Mouse (Mus musculus) kidney, adult 2 months (tissue): Measurements from ENCODE around the gene Zmpste24. TPM values are rescaled to one million over a fixed set of nuclear protein-coding genes. Genes with fewer than 3 reads are reported as not detected.
A peak's percentile ranks its signal among the peaks of the same experiment; 100 is the strongest.

ENCODE experiments used
- DNase-seq: peaks from one replicate; pipeline ENCODE4 v3.0.0; 2021
- H3K27ac ChIP-seq: fragments of 200-500 bp; 2 replicates; pipeline ENCODE4 v1.5.1; 2012; ENCODE audit warnings: low read depth, low read length, control low read depth, inconsistent platforms; ENCODE audit not compliant: insufficient read depth
- H3K27me3 ChIP-seq: fragments of 200-500 bp; replicated peaks from 2 replicates; pipeline ENCODE4 v1.6.1; 2012; ENCODE audit warnings: mild to moderate bottlenecking, moderate library complexity, low read length, inconsistent platforms; ENCODE audit not compliant: control insufficient read depth, insufficient read depth
- H3K36me3 ChIP-seq: fragments of 200-500 bp; 2 replicates; pipeline ENCODE4 v1.6.1; 2012; ENCODE audit warnings: mild to moderate bottlenecking, moderate library complexity, low read length, inconsistent platforms; ENCODE audit not compliant: control insufficient read depth, insufficient read depth
- H3K4me1 ChIP-seq: fragments of 200-500 bp; 2 replicates; pipeline ENCODE4 v1.6.1; 2011; ENCODE audit warnings: low read length; ENCODE audit not compliant: control insufficient read depth, insufficient read depth
- H3K4me3 ChIP-seq: fragments of 200-500 bp; 2 replicates; pipeline ENCODE4 v1.5.1; 2011; ENCODE audit warnings: mild to moderate bottlenecking, low read depth, low read length, control low read depth; ENCODE audit not compliant: insufficient read depth
- CTCF ChIP-seq: fragments of 200-500 bp; conservative IDR thresholded peaks from 2 replicates; pipeline ENCODE4 v1.5.1; 2011; ENCODE audit warnings: low read depth, mild to moderate bottlenecking, control low read depth, low read length, moderate library complexity, mixed read lengths; ENCODE audit not compliant: insufficient read depth, insufficient read length
- POLR2A ChIP-seq: fragments of 200-500 bp; IDR thresholded peaks from one replicate; pipeline ENCODE4 v1.6.1; 2011; ENCODE audit warnings: low read depth, low read length, control low read depth
- WGBS: fragments of 180-500 bp; shearing (Covaris S2); methylation state at CpG from one replicate; pipeline ENCODE4 v1.1.7; 2018; 5-methylcytosine and 5-hydroxymethylcytosine counted together
- polyA plus RNA-seq: library from polyadenylated mRNA; depleted of rRNA; stranded (reverse); fragments of >200 nt; gene quantifications from 2 replicates; pipeline ENCODE4 v1.2.3, GENCODE M21; 2012; rRNA removed

Gene Zmpste24
- polyA plus RNA-seq, result 43.5 and 45.7 TPM in 2 replicates

- Histone ChIP-seq H3K36me3 (0 out of 2 replicates have a peak, but pooled peaks cover 2% of the 10 kb centered on the region), H3K27me3 (no peaks in the 10 kb centered on the region), H3K4me1 (peaks cover 6% of the 10 kb centered on the region; the same call in 1 of the 2 replicates), H3K27ac (no peak within 1 kb of the TSS; the same call in 1 of the 2 replicates), H3K4me3 (peak within 1 kb of the TSS; percentile 85)
- TF ChIP-seq POLR2A (no peak), CTCF (no peak)
- DNase-seq, result peak; percentile 90
- under 1% methylated on average over 39 of the region's 39 CpGs for WGBS
These were observed at the start of gene Zmpste24 for GRCm38 (mm10) chr4:121097650-121098378. TSS of gene Zmpste24 (minus strand) at chr4:121098241.

DNA sequence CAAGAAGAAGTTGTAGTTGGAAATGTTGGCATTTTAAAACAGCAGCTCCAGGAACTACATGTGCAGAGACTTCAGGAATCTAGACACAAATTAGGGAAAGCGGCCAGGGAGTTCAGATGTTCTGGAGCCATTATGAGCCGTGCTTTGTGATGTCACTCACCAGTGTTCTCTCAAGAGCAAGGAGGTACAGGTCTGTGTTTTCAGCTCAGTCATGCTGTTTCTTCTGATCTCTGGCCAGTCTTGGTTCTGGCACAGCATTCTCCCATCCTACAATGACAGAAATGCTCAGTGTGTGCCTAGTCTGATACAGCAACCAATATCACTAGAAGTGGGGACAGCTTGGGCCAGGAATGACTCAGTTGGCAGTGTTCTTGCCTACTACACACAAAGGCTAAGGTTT is 11.1 kb upstream of the Zmpste24 start, which contains the start of gene Tmco2:
Gene Tmco2 (minus strand): TSS at position 101 of the 400 bp plus-strand sequence.
- DNase-seq, result no peak
- TF ChIP-seq CTCF, result no peak
- TF ChIP-seq POLR2A, result no peak
- no peaks in the 10 kb centered on the region for H3K36me3 ChIP-seq
- H3K27ac ChIP-seq, result no peak within 1 kb of the TSS
- 92% methylated on average over 2 of the region's 2 CpGs for WGBS
- no peak within 1 kb of the TSS for H3K4me3 ChIP-seq
- no peaks in the 10 kb centered on the region for H3K4me1 ChIP-seq
- H3K27me3 ChIP-seq, result no peaks in the 10 kb centered on the region

DNA sequence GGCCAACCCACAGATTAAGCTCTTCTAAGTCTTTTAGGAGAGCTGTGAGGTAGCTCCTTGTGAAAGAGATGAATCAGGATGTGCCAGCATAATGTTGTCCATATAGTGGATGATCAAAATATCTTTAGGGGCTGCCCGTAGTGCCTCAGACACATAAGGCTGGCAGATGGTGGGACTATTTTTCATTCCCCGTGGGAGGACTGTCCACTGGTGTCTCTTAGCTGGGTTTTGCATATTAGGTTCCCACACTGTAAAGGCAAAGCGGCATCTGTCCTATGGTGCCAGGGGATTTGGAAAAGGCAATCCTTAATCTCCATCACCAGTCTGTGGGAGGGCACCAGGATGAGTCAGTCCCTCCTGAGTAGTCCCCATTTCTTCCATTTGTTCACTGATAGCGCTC is 5.3 kb upstream of the Zmpste24 start:
- TF ChIP-seq CTCF, result no peak
- no peak for TF ChIP-seq POLR2A
- H3K4me1 ChIP-seq, result peaks cover 2% of the 10 kb centered on the region; the same call in 1 of the 2 replicates
- no peak overlapping the region for H3K27ac ChIP-seq
- DNase-seq, result no peak
- no peak overlapping the region for H3K4me3 ChIP-seq
- no peaks in the 10 kb centered on the region for H3K27me3 ChIP-seq
- 83% methylated on average over 4 of the region's 4 CpGs for WGBS
- no peaks in the 10 kb centered on the region for H3K36me3 ChIP-seq

GRCm38 (mm10) chr4:121090211-121090610 is 7.8 kb downstream of the Zmpste24 start:
- TF ChIP-seq POLR2A (no peak), CTCF (no peak)
- Histone ChIP-seq H3K27me3 (no peaks in the 10 kb centered on the region), H3K36me3 (peaks cover 8% of the 10 kb centered on the region), H3K4me1 (no peaks in the 10 kb centered on the region), H3K4me3 (no peak overlapping the region), H3K27ac (no peak overlapping the region)
- 70% methylated on average over 4 of the region's 4 CpGs for WGBS
- DNase-seq, result peak; percentile 63

DNA sequence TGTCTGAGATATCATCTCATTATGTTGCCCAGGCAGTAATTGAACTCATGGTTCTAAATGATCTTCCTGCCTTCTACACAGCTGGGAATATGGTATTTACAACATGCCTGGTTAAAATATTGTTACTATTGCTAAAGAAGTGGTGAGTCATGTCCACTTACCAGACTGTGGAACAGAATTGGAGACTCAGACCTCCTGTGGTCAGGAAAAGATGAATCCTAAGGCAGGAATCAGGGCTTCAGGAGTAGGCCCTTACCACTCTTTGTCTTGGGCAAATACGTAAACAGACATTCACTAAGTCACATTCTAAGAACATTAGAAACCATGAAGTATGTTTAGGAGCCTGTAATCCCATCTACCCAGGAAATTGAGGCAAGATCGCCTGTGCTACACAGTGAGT is 9.3 kb downstream of the Zmpste24 start:
- Histone ChIP-seq H3K4me3 (no peak overlapping the region), H3K27me3 (no peaks in the 10 kb centered on the region), H3K4me1 (no peaks in the 10 kb centered on the region), H3K27ac (no peak overlapping the region), H3K36me3 (peaks cover 8% of the 10 kb centered on the region)
- 88% methylated on average over 2 of the region's 2 CpGs for WGBS
- no peak for TF ChIP-seq POLR2A
- TF ChIP-seq CTCF, result no peak
- no peak for DNase-seq

- no peak overlapping the region for H3K4me3 ChIP-seq
- H3K4me1 ChIP-seq, result no peaks in the 10 kb centered on the region
- no peak overlapping the region for H3K27ac ChIP-seq
- TF ChIP-seq POLR2A (no peak), CTCF (no peak)
- no peak for DNase-seq
- no peaks in the 10 kb centered on the region for H3K27me3 ChIP-seq
- H3K36me3 ChIP-seq, result peaks cover 15% of the 10 kb centered on the region
These were observed 13.5 kb downstream of the Zmpste24 start for GRCm38 (mm10) chr4:121084506-121084905.

- peaks cover 4% of the 10 kb centered on the region; the same call in 1 of the 2 replicates for H3K4me1 ChIP-seq
- no peak for DNase-seq
- H3K27me3 ChIP-seq, result no peaks in the 10 kb centered on the region
- H3K4me3 ChIP-seq, result no peak overlapping the region
- no peak overlapping the region for H3K27ac ChIP-seq
- no peak for TF ChIP-seq CTCF
- TF ChIP-seq POLR2A, result no peak
- 69% methylated on average over 1 of the region's 1 CpGs for WGBS
- peaks cover 9% of the 10 kb centered on the region for H3K36me3 ChIP-seq
These were observed 17.6 kb downstream of the Zmpste24 start for GRCm38 (mm10) chr4:121080395-121080794.
